Mouse (Mus musculus): ENCODE data around the gene Lcp2.
"Not testable (repeated sequence)": the region's sequence is repeated elsewhere in the genome, so short reads cannot be mapped to it uniquely, and the experiment has no call there.

Gene Lcp2

DNA sequence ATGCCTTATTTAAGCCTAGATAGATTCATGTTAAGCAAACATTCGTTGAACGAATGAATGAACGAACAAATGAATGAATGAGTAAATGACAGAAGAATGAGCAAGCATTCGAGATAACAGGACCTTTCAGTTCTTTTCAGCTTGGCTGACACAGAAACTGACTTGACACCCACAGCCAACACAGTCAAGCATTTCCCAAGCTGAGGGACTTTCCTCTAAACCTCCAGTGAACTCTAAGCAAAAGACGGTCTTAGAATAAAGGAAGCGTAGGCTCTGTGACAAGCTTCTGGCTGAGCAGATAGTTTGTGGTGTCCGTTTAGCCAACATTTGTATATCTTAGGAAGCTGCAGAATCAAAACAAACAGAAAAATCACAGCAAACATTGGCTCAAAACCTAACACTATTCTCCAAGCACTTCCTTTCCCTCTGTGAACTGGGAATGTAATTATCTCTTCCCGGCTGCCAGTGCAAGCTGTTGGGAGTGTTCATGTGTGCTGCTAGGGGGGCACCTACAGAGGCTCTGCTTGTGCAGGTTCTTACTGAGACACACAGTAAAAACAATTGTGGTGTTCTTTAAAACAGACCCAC is 39.5 kb downstream of the Lcp2 start:
- no peak for DNase-seq (ENCODE audit: low spot score)

DNA sequence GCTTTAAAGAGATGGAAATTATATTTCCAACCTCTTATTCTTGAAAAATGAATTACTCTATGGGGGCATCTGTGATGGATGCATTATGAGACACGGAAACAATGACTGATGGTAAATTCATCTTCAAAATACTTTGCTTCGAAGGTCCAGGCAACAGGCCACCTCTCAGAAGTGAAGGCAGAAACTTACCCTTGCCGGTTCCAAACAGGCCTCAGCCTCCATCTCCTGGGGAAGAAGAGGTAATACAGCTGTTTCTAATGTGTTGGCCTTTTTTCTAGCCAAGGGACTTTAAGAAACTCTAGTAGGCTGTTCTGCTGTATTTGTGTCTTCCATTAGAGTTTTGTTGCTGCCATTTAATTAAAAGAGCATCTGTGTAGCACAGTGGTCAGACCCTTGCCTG is 40.3 kb downstream of the Lcp2 start:
- no peak for DNase-seq (ENCODE audit: low spot score)

DNA sequence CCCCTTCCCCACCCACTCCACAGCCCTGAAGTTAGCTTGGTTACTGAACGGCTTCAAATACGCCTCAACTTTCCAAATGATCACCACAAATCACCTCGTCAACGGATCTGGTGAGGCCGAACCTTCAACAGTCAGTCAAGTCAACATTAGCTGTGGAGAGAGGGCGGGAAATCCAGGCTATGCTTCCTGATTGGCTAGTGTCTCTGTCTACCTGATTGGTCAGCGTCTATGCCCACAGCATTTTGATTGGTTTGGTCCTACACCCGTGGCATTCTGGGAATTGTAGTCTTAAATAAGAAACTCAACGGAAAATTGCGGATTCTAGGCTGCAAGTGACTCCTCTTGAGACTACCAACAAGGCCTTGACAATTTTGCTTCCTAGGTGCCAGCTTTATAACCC is 51.7 kb downstream of the Lcp2 start, which contains the start of gene 4930469K13Rik:
Gene 4930469K13Rik, minus strand, starts transcription at position 133 of the 400 bp plus-strand sequence.
- no peak for DNase-seq (ENCODE audit: low spot score)

DNA sequence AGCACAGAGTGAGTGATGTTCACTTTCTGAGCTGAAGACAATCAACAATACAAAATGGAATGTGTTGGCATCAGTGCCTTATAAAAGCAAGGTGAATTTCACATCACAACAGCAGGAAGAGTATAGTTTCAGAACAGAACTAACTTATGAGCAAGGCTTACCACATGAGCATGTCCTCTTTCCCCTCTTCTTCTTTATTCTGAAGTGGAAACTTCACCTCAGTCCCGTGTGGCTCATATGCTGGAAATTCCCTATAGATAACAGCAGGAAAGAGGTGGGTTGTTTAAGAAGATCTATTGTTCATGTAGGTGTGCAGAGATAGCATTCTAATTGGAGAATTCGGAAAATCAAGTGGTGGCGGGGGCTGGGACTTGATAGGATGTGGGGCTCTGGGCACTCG is 55.1 kb downstream of the Lcp2 start:
- DNase-seq (ENCODE audit: low spot score), result no peak

DNA sequence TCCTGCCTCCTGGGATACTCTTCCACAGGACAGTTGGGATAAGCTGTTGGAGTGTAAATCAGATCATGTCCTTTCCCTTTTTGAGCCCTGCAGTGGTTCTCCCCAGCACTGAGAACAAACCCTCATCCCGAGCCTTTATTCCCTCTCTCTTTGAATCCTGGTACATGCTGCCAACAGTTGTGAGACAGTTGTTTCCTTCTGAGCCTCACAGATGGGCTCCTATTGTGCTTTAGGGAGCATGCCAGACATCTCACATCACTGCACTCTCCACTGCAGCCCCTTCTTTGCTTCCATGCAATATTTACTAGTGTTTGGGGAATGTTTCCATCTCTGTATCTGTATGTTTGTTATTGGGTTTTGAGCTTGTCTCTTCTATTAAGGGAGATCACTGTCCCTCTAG is 58.2 kb downstream of the Lcp2 start:
- DNase-seq (ENCODE audit: low spot score), result no peak

DNA sequence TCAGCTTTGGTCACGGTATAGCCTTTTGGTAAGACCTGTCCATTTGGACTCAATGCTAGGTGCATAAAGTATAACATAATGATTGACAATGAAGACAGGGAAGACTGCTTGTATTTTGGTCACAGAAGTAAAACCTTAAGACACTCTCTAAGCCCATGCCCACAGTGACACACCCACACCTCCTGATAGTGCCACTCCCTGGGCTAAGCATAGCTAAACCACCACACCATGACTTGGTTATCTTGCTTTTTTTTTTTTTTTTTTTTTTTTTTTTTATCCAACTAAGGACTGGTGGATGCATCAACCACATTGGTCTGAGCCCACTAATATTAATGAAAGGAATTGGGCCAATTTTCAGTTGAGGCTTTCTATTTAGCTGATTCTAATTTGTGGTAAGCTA is 62.5 kb downstream of the Lcp2 start:
- DNase-seq (ENCODE audit: low spot score), result no peak

DNA sequence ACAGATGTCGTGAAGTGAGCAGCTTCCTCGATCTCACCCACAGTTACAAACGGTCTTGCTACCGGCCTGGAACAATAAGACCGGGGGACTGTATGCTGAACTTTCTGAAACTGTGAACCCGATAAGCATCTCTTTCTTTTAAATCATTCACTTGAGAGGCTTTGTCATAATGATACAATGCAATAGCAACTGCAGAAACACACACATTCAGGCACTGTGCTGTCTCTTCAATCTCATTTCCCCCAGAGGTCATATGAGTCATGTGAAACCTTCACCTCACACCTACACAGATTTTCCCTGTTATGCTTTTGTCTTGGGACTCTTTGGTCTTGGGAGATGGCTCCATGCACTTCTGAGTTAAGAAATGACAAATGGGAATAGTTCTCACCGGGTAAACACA is 65.2 kb downstream of the Lcp2 start:
- no peak for DNase-seq (ENCODE audit: low spot score)

DNA sequence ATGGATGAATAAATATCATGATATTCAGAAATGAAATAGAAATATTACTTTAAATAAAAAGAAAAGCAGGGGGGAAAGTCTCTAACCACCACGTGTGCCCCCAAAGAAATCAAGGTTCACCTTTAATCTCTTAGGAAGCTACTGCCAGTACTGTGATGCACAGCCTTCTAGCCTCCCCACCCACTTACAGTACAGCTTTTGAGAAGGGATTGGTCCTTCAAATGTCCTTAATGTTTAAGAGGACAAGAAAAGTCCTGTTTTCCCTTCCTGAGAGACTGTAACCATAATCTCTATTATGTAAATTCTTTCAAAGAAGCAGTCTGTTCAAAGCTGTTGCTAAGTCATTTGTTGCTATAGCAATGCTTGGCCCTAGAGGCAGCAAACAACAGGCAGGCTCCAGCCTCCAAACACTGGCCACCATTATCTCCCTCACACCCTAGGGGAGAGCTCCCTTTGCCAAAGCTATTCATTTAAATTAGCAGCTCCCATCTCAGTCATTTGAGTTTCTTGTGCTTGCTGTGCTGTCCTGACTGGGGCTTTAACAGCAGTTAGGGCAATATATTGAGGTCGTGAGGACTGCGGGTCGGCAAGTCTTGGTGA is 66.2 kb downstream of the Lcp2 start:
- no peak for DNase-seq (ENCODE audit: low spot score)

DNA sequence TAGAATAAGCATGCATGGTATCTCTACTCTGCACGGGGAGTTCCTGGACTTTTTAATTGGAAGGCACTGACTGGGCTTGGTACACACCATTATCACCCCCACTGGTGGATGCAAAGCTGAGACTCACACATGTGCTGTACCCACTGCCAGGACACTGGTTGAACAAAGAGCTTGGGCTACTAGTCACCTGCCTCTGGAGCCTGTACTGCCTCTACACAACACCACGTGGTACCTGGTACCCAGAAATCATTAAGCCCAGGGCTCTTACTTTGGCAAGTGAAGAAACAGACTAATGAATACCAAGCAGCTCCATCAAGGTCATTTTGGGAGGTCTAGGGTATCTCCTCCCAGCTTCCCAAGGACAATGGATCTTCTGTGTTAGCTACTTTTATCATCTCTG is 67.0 kb downstream of the Lcp2 start:
- no peak for DNase-seq (ENCODE audit: low spot score)

DNA sequence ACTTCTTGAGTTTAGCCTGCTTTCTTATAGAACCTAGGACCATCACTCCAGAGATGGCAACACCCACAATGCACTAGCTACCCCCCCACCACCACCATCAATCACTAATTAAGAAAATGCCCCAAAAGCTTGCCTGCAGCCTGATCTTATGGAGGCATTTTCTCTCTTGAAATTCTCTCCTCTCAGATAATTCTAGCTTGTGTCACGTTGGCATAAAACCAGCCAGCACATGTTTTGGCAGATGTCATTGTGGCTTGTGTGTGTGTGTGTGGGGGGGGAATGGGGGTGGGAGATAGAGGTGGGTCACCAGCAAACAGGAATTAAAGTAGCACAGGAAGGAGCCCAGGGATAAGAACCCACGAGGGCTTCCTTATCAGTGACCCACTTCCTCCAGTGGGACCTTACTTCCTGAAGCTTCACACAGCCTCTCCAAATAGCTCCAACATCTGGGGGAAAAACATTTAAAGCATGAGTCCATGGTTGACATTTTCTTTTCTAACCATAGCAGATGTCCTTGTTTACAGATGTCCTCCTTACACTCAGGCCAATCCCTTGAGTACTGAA is 69.9 kb downstream of the Lcp2 start:
- no peak for DNase-seq (ENCODE audit: low spot score)

DNA sequence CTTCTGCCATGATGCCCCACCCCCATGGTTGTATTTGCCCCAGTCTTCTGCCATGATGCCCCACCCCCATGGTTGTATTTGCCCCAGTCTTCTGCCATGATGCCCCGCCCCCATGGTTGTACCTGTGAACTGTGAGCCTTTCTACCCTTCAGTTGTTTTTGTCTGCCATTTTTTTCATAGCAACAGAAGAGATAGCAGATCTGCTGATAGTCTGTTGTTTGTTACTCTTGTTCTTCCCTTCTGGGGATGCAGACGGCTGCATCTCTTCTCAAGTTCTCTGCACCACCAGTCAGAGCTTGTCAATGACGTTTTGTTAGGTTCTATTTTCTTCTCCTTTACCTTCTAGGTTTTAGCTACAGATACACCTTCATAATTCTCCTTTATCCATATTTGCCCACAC is 70.9 kb downstream of the Lcp2 start:
- no peak for DNase-seq (ENCODE audit: low spot score)

DNA sequence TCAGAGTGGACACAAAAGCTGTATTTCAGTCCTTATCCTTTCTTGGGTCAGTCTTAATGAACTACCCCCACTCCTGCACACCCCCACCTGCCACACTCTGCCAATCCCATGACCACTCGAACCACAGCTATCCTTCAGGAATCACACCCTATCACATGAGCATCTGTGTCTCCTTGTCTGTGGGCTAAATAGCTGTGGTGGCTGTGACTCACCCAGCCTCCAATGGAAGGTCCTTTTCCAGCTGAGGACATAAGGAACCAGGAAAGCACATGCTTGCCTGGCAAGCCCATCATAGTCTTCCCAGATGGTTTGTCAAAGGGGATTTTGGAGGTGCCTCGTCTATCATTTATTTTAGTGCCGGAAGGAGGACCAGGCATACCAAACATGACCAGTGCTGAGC is 71.6 kb downstream of the Lcp2 start:
- no peak for DNase-seq (ENCODE audit: low spot score)

DNA sequence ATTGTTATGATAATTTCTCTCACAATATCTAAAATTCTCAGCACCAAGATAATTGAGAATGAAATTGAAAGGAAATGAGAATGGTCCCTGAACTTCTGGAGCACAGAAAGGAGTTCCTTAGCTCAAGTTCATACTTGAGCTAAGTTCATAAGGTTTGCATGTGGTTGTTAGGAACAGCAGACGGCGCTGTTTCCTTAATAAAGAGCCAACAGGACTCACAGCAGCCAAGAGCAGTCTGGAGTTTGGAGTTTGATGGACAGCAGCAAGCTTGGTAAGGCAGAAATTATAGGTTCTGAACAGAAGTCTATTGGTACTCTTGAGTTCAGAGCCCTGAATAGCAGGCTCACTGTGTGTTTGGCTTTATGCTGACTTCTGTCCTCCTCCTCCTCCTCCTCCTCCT is 76.4 kb downstream of the Lcp2 start:
- DNase-seq (ENCODE audit: low spot score), result no peak

DNA sequence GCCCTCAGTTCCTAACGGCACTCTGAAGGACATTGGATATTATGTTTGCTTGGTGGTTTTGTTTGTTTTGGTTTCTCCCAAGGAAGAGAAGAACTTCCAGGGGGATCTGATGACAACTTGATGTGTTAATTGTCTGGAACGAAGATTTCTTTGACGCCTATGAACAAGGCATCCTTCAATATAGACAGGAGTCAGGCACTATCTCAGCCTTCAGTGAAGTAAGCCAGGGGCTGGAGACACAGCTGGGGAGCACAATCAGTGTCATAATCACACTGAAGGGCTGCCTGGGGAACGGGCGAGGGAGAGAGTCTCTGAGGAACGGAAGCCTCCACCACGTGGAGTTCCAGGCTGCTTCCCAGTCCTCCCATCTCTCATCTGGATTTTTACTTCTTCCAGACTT is 78.1 kb downstream of the Lcp2 start:
- DNase-seq (ENCODE audit: low spot score), result no peak

DNA sequence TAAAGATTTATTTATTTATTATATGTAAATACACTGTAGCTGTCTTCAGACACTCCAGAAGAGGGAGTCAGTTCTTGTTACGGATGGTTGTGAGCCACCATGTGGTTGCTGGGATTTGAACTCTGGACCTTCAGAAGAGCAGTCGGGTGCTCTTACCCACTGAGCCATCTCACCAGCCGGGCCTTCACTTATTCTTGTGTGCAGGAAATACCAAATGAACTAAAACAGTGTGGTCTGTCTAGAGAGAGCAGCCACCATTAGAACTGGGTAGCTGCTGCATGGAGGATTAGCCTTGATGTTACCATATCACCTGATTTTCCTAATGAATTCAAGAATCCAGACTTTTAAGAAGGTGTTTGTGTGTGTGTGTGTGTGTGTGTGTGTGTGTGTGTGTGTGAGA is 79.0 kb downstream of the Lcp2 start:
- DNase-seq (ENCODE audit: low spot score), result not testable (repeated sequence)

DNA sequence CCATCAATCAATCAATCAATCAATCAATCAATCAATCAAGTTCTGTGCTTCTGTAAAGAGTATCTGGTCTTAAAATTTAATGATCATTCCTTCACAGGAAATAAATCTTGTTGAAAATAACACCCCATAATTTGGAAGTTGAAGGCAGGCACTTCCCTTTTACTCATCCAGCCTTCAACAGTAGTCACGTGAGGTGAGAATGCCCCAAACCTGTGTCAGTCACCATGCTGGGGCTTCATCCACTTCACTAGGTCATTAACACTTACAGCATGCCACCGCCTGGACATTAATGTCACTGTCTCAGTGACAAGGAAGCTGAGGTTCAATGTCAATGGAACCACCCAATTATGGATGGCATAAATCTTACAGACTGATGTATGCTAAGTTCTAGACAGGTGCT is 81.7 kb downstream of the Lcp2 start:
- no peak for DNase-seq (ENCODE audit: low spot score)

DNA sequence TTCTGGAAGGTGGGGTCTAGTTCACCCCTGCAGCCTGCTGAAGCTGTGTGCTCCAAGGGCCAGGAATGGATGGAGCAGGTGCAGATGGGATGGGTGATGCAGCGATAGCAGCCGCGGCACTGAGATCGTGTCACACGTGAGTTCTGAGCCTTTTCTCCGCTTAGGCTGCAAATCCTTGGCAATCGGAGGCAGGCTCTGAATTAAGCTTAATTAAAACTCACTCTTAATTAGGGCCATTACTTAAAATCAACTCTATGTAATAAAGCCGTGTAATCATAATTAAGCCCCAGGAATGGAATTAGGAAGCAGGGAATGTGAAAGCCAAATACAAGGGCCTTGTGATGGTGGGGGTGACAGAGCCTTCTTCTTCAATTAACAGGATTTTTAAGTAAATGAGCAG is 92.6 kb downstream of the Lcp2 start:
- no peak for DNase-seq (ENCODE audit: low spot score)
